Mouse (Mus musculus) heart, embryonic 12.5 days (tissue): ENCODE data around the gene Adam12. TPM values are rescaled to one million over a fixed set of nuclear protein-coding genes. Genes with fewer than 3 reads are reported as not detected.
A peak's percentile ranks its signal among the peaks of the same experiment; 100 is the strongest.

Source experiments
- ATAC-seq: fragments of 200-750 bp; cut with Nextera tagmentation; 2 replicates; pipeline ENCODE4 v1.8.0; 2017; ENCODE audit warnings: moderate TSS enrichment, moderate library complexity; ENCODE audit not compliant: insufficient number of reproducible peaks, low FRiP score
- H3K27ac ChIP-seq: fragments of 300-500 bp; sonication (generic); 2 replicates; pipeline ENCODE4 v1.5.1; 2016; ENCODE audit warnings: mild to moderate bottlenecking, moderate library complexity; ENCODE audit not compliant: poor library complexity, severe bottlenecking
- H3K27me3 ChIP-seq: fragments of 300-500 bp; sonication (generic); replicated peaks from 2 replicates; pipeline ENCODE4 v1.6.1; 2016; ENCODE audit warnings: mild to moderate bottlenecking, moderate library complexity
- H3K36me3 ChIP-seq: fragments of 300-500 bp; sonication (generic); 2 replicates; pipeline ENCODE4 v1.6.1; 2016; ENCODE audit warnings: mild to moderate bottlenecking, moderate library complexity
- H3K4me1 ChIP-seq: fragments of 300-500 bp; sonication (generic); replicated peaks from 2 replicates; pipeline ENCODE4 v1.6.1; 2016; ENCODE audit warnings: mild to moderate bottlenecking
- H3K4me2 ChIP-seq: fragments of 300-500 bp; sonication (generic); 2 replicates; pipeline ENCODE4 v1.6.1; 2016; ENCODE audit warnings: mild to moderate bottlenecking, moderate library complexity
- H3K4me3 ChIP-seq: fragments of 300-500 bp; sonication (generic); 2 replicates; pipeline ENCODE4 v1.5.1; 2016; ENCODE audit warnings: mild to moderate bottlenecking
- H3K9ac ChIP-seq: fragments of 300-500 bp; sonication (generic); 2 replicates; pipeline ENCODE4 v1.6.1; 2016; ENCODE audit warnings: mild to moderate bottlenecking, moderate library complexity
- H3K9me3 ChIP-seq: fragments of 300-500 bp; sonication (generic); replicated peaks from 2 replicates; pipeline ENCODE4 v1.6.1; 2016; ENCODE audit warnings: mild to moderate bottlenecking, moderate library complexity
- WGBS: fragments of 180-500 bp; shearing (Covaris S2); methylation state at CpG from one replicate; pipeline ENCODE4 v1.1.7; 2016; 5-methylcytosine and 5-hydroxymethylcytosine counted together
- polyA plus RNA-seq: library from polyadenylated mRNA; unstranded; fragments of >200 nt; fragmentation: Nextera tagmentation; extraction: Ambion mirVana; gene quantifications from 2 replicates; pipeline ENCODE4 v1.2.1, GENCODE M21; 2016

Adam12 gene
- polyA plus RNA-seq, 1 experiment from 2014 or later: 3.9 TPM

DNA sequence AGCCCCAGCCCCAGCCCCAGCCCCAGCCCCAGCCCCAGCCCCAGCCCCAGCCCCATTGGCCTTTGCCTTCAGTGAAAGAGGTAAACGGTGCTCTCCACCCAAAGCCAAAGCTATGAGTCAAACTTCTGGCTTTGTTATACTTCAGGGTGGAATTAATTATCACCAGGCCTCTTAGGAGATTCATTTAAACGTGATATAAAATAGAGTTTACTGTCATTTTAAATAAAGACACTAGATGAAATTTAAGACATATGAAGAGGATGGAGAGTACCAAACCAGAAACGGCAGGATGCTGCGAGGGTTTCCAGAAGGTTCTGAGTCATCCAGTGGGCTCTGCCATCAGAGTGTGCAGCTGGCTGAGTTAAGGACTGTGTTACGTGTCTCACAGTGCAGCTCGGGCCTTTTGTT lies 199.0 kb downstream of the Adam12 start:
- WGBS: 34% methylated on average over 6 of the region's 6 CpGs
- ATAC-seq: no peak
- H3K27ac ChIP-seq: no peak overlapping the region

GRCm38 (mm10) chr7:134031787-134032186 lies 200.2 kb downstream of the Adam12 start:
- WGBS: 81% methylated on average over 6 of the region's 6 CpGs
- Histone ChIP-seq H3K4me3 (no peak overlapping the region), H3K36me3 (no peaks in the 10 kb centered on the region), H3K4me2 (no peak overlapping the region), H3K9ac (no peak overlapping the region), H3K4me1 (peaks cover 17% of the 10 kb centered on the region), H3K27me3 (no peaks in the 10 kb centered on the region), H3K9me3 (no peaks in the 10 kb centered on the region), H3K27ac (no peak overlapping the region)
- no peak for ATAC-seq

More for the DNA sequence above, 199.0 kb downstream of the Adam12 start:
- no peak overlapping the region for H3K9ac ChIP-seq
- H3K4me1 ChIP-seq: peaks cover 12% of the 10 kb centered on the region
- H3K27me3 ChIP-seq: no peaks in the 10 kb centered on the region
- H3K36me3 ChIP-seq: no peaks in the 10 kb centered on the region
- no peaks in the 10 kb centered on the region for H3K9me3 ChIP-seq
- no peak overlapping the region for H3K4me3 ChIP-seq
- no peak overlapping the region; the same call in 1 of the 2 replicates for H3K4me2 ChIP-seq

GRCm38 (mm10) chr7:134031256-134031655 lies 200.7 kb downstream of the Adam12 start:
- WGBS: 85% methylated on average over 2 of the region's 2 CpGs
- Histone ChIP-seq H3K9ac (no peak overlapping the region), H3K27me3 (no peaks in the 10 kb centered on the region)

DNA sequence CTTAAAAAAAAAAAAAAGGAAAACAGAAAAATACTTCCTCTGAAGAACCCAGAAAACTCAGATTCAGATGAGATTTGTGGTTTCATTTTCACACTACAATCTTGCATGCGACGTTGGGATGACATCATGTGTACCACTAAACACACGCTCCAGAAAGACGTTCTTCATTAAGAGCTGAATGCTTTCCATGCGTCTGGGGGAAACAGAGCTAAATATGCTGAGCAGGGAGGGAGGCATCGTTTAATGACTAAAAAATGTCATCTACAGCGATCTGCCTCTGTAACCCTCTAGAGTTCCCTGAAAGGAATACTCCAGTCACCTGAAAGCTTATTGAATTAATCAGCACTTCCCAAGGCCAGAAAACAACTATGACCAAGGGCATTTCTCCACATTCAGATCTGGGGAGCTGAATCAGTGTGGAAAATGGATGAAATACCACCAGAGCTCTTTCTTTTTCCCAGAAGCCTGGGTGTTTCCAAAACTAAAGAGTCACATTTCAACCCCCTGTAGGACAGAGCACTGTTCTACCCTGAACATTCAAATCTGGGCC lies 203.6 kb downstream of the Adam12 start:
- peaks cover 20% of the 10 kb centered on the region for H3K4me1 ChIP-seq
- no peak overlapping the region for H3K4me3 ChIP-seq
- H3K36me3 ChIP-seq: no peaks in the 10 kb centered on the region
- no peak for ATAC-seq
- no peak overlapping the region for H3K4me2 ChIP-seq
- H3K27ac ChIP-seq: no peak overlapping the region
- no peak overlapping the region for H3K9ac ChIP-seq
- 64% methylated on average over 7 of the region's 7 CpGs for WGBS
- H3K9me3 ChIP-seq: no peaks in the 10 kb centered on the region
- no peaks in the 10 kb centered on the region for H3K27me3 ChIP-seq

More at GRCm38 (mm10) chr7:134031256-134031655, 200.7 kb downstream of the Adam12 start:
- Histone ChIP-seq H3K4me2 (no peak overlapping the region), H3K4me3 (no peak overlapping the region), H3K27ac (no peak overlapping the region), H3K4me1 (peaks cover 21% of the 10 kb centered on the region), H3K36me3 (no peaks in the 10 kb centered on the region), H3K9me3 (no peaks in the 10 kb centered on the region)
- ATAC-seq: no peak

DNA sequence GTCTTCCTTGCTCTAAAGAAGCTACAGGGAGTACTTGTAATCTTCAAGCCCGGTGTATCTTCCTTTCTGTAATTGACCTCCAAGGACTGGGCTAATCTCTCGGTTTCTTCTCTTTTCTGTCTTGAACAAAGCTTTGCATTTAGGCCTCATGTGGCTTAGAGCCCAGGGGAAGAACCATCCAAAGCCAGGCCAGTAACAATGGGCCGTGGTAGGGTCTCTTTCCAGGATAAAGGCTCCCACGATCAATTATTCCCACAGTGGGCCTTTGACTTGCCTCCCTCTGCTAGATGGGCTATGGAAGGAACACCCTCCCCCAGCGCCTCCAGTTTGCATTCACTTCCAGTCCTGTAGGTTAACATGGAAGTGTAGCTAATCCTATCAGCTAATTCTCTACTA lies 204.9 kb downstream of the Adam12 start:
- Histone ChIP-seq H3K27me3 (no peaks in the 10 kb centered on the region), H3K36me3 (no peaks in the 10 kb centered on the region), H3K4me3 (no peak overlapping the region), H3K9ac (no peak overlapping the region), H3K9me3 (no peaks in the 10 kb centered on the region), H3K4me2 (no peak overlapping the region), H3K27ac (no peak overlapping the region), H3K4me1 (peaks cover 15% of the 10 kb centered on the region)
- no peak for ATAC-seq
- WGBS: 67% methylated on average over 5 of the region's 5 CpGs

DNA sequence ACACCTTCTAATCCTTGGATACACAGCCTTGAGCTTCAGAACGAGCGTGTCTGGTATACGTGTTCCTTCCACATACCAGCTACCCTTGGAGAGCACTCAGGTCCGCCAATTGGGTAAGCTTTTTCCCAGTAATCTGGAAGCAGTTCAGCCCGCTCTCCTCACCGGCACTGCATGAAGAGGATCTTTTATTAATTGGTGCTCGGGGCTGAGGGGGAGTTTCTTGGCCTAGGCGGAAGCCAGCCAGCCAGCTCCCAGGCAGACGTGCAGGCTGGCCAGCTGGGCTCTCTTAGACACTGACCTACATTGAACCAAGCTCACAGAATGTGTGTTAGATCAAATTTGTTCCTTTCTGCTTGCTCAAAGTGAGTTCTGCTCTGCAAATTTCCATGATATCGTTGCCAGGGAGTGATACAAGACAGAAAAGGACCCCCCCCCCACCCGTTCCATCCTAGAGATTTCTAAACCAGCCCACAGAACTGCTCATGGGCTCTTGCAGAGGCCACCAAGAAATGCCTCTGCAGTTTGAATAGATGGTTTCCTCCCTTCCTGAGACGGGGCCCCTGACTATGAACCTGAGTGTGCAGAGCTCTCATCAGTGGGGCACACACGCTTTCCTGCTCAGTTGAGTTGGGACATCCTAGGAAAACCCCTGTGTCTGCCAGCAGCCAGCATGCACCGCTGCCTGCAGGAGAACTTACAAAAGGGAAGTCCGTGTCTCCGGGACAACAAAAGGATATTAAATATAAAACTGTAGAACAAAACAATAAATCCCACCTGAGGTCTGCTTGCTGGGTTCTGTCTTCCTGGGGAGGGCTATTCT lies 205.5 kb downstream of the Adam12 start:
- H3K4me1 ChIP-seq: peaks cover 10% of the 10 kb centered on the region; the same call in 1 of the 2 replicates
- H3K4me3 ChIP-seq: no peak overlapping the region
- H3K9ac ChIP-seq: no peak overlapping the region
- ATAC-seq: no peak
- H3K4me2 ChIP-seq: no peak overlapping the region
- H3K27ac ChIP-seq: peak overlapping the region; percentile 37; the same call in 1 of the 2 replicates
- H3K36me3 ChIP-seq: no peaks in the 10 kb centered on the region
- no peaks in the 10 kb centered on the region for H3K9me3 ChIP-seq
- H3K27me3 ChIP-seq: no peaks in the 10 kb centered on the region
- WGBS: 63% methylated on average over 16 of the region's 16 CpGs

- no peak overlapping the region for H3K4me3 ChIP-seq
- H3K36me3 ChIP-seq: no peaks in the 10 kb centered on the region
- H3K9me3 ChIP-seq: no peaks in the 10 kb centered on the region
- no peaks in the 10 kb centered on the region for H3K27me3 ChIP-seq
- no peak for ATAC-seq
- H3K4me2 ChIP-seq: no peak overlapping the region
- no peak overlapping the region for H3K27ac ChIP-seq
- peaks cover 17% of the 10 kb centered on the region for H3K4me1 ChIP-seq
- no peak overlapping the region for H3K9ac ChIP-seq
- WGBS: 75% methylated on average over 2 of the region's 2 CpGs
Measured at GRCm38 (mm10) chr7:134022157-134022885, 209.6 kb downstream of the Adam12 start.

DNA sequence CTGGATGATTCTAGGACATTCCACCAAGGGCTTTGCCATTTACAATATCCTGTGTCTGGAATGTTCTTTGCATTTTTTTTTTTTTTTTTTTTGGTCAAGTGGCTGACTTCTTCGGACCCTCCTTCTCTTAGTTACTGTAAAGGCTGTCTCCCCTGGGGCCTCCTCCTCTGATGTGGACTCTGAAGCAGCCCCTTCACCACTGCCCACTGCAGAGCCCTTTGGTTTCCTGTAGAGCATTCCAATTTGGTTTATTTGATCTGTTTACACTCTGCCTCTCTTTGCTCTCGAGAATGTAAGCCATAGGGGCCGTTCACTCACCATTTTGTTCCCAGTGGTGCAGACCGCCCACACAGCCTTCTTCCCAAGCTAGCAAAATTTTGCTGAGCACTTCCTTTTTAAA lies 216.7 kb downstream of the Adam12 start:
- no peak overlapping the region for H3K27ac ChIP-seq
- H3K27me3 ChIP-seq: no peaks in the 10 kb centered on the region
- H3K36me3 ChIP-seq: no peaks in the 10 kb centered on the region
- WGBS: 65% methylated on average over 4 of the region's 4 CpGs
- no peak overlapping the region for H3K4me3 ChIP-seq
- no peak overlapping the region for H3K4me2 ChIP-seq
- H3K4me1 ChIP-seq: peaks cover 7% of the 10 kb centered on the region
- H3K9me3 ChIP-seq: no peaks in the 10 kb centered on the region
- no peak overlapping the region for H3K9ac ChIP-seq
- no peak for ATAC-seq

GRCm38 (mm10) chr7:134014733-134015132 lies 217.2 kb downstream of the Adam12 start:
- no peak overlapping the region for H3K4me2 ChIP-seq
- H3K27me3 ChIP-seq: no peaks in the 10 kb centered on the region
- no peaks in the 10 kb centered on the region for H3K36me3 ChIP-seq
- no peaks in the 10 kb centered on the region for H3K9me3 ChIP-seq
- no peak overlapping the region for H3K9ac ChIP-seq
- H3K27ac ChIP-seq: no peak overlapping the region
- no peak for ATAC-seq
- H3K4me1 ChIP-seq: peaks cover 7% of the 10 kb centered on the region
- H3K4me3 ChIP-seq: no peak overlapping the region
- 63% methylated on average over 7 of the region's 7 CpGs for WGBS

DNA sequence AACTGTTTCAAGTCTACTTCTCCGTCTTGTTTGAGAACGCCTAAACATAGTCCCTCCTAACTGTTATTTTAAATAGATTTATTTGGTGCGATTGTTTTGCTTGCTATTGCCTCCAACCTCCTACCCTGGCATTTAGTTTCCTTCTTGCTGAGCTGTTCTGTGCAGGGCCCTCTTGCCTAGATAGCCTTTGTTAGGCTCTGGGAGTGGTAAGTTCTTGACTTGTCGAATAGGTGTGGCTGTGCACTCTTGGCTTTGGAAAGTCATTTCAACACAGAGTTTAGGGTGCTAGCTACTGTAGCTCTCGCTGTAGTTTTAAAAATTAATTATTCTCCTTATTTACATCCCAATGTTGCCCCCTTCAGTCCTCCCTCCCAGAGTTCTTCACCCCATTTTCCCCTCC lies 222.8 kb downstream of the Adam12 start:
- H3K4me2 ChIP-seq: no peak overlapping the region
- no peak for ATAC-seq
- peaks cover 16% of the 10 kb centered on the region for H3K4me1 ChIP-seq
- 67% methylated on average over 5 of the region's 5 CpGs for WGBS
- no peak overlapping the region for H3K4me3 ChIP-seq
- peaks cover 6% of the 10 kb centered on the region; the same call in 1 of the 2 replicates for H3K36me3 ChIP-seq
- peaks cover 15% of the 10 kb centered on the region for H3K9me3 ChIP-seq
- no peak overlapping the region for H3K9ac ChIP-seq
- no peak overlapping the region for H3K27ac ChIP-seq
- no peaks in the 10 kb centered on the region for H3K27me3 ChIP-seq

DNA sequence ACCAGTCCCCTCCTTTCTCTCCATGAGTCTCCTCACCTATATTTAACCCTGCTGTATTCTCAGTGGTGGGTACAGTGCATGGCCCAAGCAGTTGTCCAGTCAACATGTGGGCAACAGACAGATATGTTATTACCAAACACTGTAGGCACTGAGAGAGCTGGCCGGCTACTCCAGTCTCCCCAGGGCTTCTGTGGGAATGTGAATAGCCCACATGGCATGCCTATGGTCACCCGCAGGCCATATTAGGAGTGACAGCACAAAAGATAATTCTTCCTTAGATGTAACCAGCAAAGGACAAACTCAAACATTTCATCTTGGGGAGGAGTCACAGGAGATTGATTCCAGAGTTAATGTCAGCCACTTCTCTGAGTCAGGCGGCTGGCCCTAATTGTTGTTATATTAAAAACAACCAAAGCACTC lies 224.0 kb downstream of the Adam12 start:
- Histone ChIP-seq H3K4me1 (peaks cover 16% of the 10 kb centered on the region), H3K36me3 (peaks cover 6% of the 10 kb centered on the region; the same call in 1 of the 2 replicates), H3K9ac (no peak overlapping the region), H3K27ac (no peak overlapping the region), H3K4me2 (no peak overlapping the region), H3K4me3 (no peak overlapping the region), H3K27me3 (no peaks in the 10 kb centered on the region), H3K9me3 (peaks cover 15% of the 10 kb centered on the region)
- 54% methylated on average over 3 of the region's 3 CpGs for WGBS
- no peak for ATAC-seq
